Mouse (Mus musculus) gastrocnemius, adult 18-20 months (tissue): ENCODE data around the gene Sec31a. TPM values are rescaled to one million over a fixed set of nuclear protein-coding genes. Genes with fewer than 3 reads are reported as not detected.
"Not testable (repeated sequence)": the region's sequence is repeated elsewhere in the genome, so short reads cannot be mapped to it uniquely, and the experiment has no call there.

Experiments
- DNase-seq: peaks from one replicate; pipeline ENCODE4 v3.0.0; 2021; ENCODE audit warnings: low spot score
- long read RNA-seq, 2 experiments: library from polyadenylated mRNA; stranded (forward); transcript quantifications; one replicate each; pipeline ENCODE4 v2.0.0; 2021
- total RNA-seq, 2 experiments: library from RNA; stranded (reverse); gene quantifications; 2 replicates each; pipeline ENCODE4 v1.2.3; 2021

Gene Sec31a
- 10 to 100 TPM; 57.6 to 64.1 TPM for total RNA-seq
- long read RNA-seq, experiment 1, partial matches to known transcripts = 8 of 55 reads
- long read RNA-seq, experiment 1, other reads (novel, unspliced or antisense) = 46 of 55 reads
- long read RNA-seq, experiment 2, full-length matches to known transcripts = 2 of 52 reads
- long read RNA-seq, experiment 2, partial matches to known transcripts = 8 of 52 reads
- long read RNA-seq, experiment 2, other reads (novel, unspliced or antisense) = 42 of 52 reads

- DNase-seq = peak; percentile 97
Observed at GRCm38 (mm10) chr5:100415761-100416590, at the start of gene Sec31a. TSS of gene Sec31a (minus strand) at chr5:100416234.

- no peak for DNase-seq
Observed at GRCm38 (mm10) chr5:100462374-100462773, 46.3 kb upstream of the Sec31a start.

GRCm38 (mm10) chr5:100461526-100461925 lies 45.5 kb upstream of the Sec31a start:
- DNase-seq = no peak

- DNase-seq = no peak
Observed at GRCm38 (mm10) chr5:100459468-100459867, 43.4 kb upstream of the Sec31a start.

GRCm38 (mm10) chr5:100451871-100452270 lies 35.8 kb upstream of the Sec31a start:
- DNase-seq = no peak

- no peak for DNase-seq
Observed at GRCm38 (mm10) chr5:100438796-100439195, 22.8 kb upstream of the Sec31a start.

GRCm38 (mm10) chr5:100437917-100438316 lies 21.9 kb upstream of the Sec31a start:
- DNase-seq = no peak

- no peak for DNase-seq
Observed at GRCm38 (mm10) chr5:100437086-100437485, 21.1 kb upstream of the Sec31a start.

- DNase-seq = no peak
Observed at GRCm38 (mm10) chr5:100430966-100431365, 14.9 kb upstream of the Sec31a start.

GRCm38 (mm10) chr5:100430076-100430390 lies 14.0 kb upstream of the Sec31a start:
- no peak for DNase-seq

- DNase-seq = peak; percentile 94
Observed at GRCm38 (mm10) chr5:100429344-100430075, 13.5 kb upstream of the Sec31a start.

- DNase-seq = no peak
Observed at GRCm38 (mm10) chr5:100428734-100429343, 12.8 kb upstream of the Sec31a start.

- no peak for DNase-seq
Observed at GRCm38 (mm10) chr5:100428031-100428733, 12.1 kb upstream of the Sec31a start.

- DNase-seq = no peak
Observed at GRCm38 (mm10) chr5:100427276-100427675, 11.2 kb upstream of the Sec31a start.

GRCm38 (mm10) chr5:100425823-100426222 lies 9.8 kb upstream of the Sec31a start:
- not testable (repeated sequence) for DNase-seq

- DNase-seq = no peak
Observed at GRCm38 (mm10) chr5:100424252-100424651, 8.2 kb upstream of the Sec31a start.

GRCm38 (mm10) chr5:100423626-100424025 lies 7.6 kb upstream of the Sec31a start:
- no peak for DNase-seq

- no peak for DNase-seq
Observed at GRCm38 (mm10) chr5:100418861-100419260, 2.8 kb upstream of the Sec31a start.

- no peak for DNase-seq
Observed at GRCm38 (mm10) chr5:100418077-100418476, 2.0 kb upstream of the Sec31a start.

- DNase-seq = no peak
Observed at GRCm38 (mm10) chr5:100414474-100415196, 1.4 kb downstream of the Sec31a start.

- no peak for DNase-seq
Observed at GRCm38 (mm10) chr5:100412886-100413285, 3.1 kb downstream of the Sec31a start.
